Mouse (Mus musculus): ENCODE measurements around the gene Chst3.
"Not testable (repeated sequence)": the region's sequence is repeated elsewhere in the genome, so short reads cannot be mapped to it uniquely, and the experiment has no call there.

Gene Chst3

DNA sequence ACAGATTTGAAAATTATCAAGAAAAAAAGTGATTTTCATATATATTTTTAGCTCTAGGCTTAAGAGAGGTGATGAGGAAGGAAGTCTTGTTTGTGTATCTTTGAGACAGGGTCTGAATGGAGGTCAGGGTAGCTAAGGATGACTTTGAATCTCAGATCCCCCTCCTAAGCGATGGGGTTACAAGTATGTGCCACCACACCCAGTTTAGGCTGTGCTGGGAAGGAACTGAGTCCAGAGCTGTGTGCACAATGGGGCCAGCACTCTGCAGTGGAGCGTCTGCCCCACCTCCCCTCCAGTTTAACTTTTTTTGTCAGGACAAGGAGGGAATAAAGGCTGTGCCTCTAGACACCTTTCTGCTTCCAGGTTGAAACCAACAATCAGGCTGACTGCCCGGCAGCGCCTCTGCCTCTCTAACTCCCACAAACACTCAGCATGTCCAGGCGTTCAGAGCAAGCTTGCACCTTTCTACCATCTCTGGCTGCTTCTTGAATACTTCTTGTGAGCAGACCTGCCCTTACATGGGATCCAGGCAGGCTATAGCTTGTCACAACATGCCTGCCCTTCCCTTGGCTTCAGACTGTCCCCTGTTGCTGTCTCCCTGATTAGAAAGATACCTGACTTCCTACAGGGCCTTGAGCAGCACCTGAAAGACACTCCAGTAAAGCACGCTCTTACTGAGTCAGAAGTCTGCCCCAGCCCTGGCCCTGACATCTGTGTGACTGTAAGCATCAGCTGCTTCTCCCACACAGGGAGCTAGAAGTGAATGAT is 11.4 kb upstream of the Chst3 start:
- no peak for DNase-seq (ENCODE audit: low spot score in 2 of 2)

GRCm38 (mm10) chr10:60229113-60229512 is 10.1 kb upstream of the Chst3 start:
- no peak for DNase-seq (ENCODE audit: low spot score in 2 of 2)

GRCm38 (mm10) chr10:60227666-60228065 is 8.6 kb upstream of the Chst3 start:
- no peak for DNase-seq (ENCODE audit: low spot score in 2 of 2)

DNA sequence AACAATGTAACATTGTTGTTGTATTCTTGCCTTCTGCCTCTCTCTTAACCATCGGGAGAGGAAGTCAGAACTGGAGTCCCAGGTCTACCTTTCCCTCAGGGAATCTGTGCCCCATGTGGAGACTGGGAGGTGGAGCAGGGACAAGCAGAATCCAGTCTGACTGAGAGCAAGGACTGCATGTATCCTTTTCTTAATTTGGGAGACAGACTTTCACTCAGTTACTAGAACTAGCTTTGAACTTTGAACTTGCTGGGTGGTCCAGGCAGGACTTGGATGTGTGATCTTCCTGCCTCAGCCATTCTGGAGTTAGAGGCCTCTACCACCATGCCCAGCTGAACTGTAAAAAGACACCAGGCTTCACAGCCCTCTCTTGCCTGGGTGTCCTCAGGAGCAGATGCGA is 5.5 kb upstream of the Chst3 start:
- no peak for DNase-seq (ENCODE audit: low spot score in 2 of 2)

- not testable (repeated sequence) for DNase-seq (ENCODE audit: low spot score in 2 of 2)
Measured at GRCm38 (mm10) chr10:60221571-60222259, 2.7 kb upstream of the Chst3 start.

DNA sequence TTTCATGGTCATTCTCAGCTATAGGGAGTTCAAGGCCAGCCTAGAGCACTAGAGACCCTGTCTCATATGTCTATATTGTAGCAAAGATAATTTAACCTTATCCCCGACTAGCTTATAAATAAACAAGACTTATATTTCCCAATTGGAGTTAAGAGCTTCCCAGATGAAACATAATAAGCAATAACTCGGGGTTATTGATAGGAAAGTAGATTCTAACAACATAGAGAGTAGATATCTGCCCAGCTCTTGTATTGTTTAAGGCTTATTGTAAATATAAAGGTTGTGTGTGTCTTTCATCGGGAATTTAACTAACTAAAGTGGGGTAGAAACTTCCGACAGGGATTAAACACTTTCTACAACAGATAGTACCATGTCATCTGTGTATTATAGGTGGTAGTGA is 1.5 kb upstream of the Chst3 start:
- DNase-seq (ENCODE audit: low spot score in 2 of 2), result no peak

- DNase-seq (ENCODE audit: low spot score in 2 of 2), result peak; percentile 24 to 39
Measured at GRCm38 (mm10) chr10:60220042-60220523, 1.0 kb upstream of the Chst3 start.

- DNase-seq (ENCODE audit: low spot score in 2 of 2), result no peak
Measured at GRCm38 (mm10) chr10:60218033-60218590, 948 bp downstream of the Chst3 start.

- DNase-seq (ENCODE audit: low spot score in 2 of 2), result peak in 1 of 2 experiments; percentile 50
Measured at GRCm38 (mm10) chr10:60216331-60217095, 2.5 kb downstream of the Chst3 start.

GRCm38 (mm10) chr10:60215077-60215960 is 3.7 kb downstream of the Chst3 start:
- DNase-seq (ENCODE audit: low spot score in 2 of 2), result no peak

DNA sequence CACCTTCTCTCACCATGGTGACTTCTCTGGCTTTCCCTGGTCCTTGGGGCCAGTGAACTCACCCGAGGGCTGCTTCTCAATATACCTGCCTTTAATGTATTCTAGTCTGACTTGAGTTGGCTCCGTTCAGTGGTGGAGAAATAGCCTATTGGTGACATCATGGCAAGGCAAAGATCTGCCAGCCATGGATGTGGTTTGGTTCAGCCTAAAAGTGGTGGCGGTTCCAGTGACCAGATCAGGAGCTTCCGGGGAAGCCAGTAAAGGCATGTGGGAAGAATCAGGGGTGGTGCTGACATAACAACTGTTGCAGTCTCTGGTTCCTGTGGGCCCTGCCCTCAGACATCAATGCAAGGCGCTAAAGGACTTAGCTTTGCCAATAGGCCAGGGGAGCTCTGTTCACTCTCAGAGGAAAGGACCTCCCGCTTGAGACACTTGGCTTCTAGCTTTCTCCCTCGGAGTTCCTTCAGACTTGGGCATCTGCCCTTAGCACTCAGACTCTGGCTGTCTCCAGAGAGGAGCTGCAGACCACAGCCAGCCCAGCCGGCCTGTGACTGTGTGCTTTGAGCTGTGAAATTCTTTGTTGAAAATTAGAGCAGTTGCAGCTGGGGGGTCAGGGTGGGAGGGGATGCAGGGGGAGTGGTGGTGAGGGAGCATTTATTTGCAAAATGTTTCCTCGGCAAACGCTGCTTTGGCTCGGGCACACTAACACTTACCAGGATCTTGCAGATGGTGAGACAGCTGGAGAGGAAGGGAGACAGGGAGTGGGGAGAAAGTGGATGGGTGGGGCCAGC is 6.3 kb downstream of the Chst3 start:
- DNase-seq (ENCODE audit: low spot score in 2 of 2), result no peak

- DNase-seq (ENCODE audit: low spot score in 2 of 2), result no peak
Measured at GRCm38 (mm10) chr10:60211501-60212005, 7.5 kb downstream of the Chst3 start.

DNA sequence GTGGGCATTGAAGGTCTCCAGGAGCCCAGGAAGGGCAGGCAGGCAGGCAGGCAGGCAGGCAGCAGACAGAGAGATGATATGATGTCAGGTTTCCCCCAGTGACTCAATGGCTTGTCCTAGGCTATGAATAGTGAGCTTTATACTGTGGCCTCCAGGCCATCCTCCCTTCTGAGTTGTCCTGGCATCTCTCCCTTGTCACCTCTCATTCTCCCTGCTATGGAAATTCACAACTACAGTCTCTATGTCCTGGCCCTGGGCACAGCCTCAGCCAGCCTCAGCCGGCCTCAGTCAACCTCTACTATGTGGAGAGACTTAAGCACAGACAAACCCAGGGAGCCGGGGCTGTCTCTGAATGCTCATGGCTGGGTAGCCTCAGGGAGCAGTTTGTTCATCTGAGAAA is 8.6 kb downstream of the Chst3 start:
- DNase-seq (ENCODE audit: low spot score in 2 of 2), result no peak

DNA sequence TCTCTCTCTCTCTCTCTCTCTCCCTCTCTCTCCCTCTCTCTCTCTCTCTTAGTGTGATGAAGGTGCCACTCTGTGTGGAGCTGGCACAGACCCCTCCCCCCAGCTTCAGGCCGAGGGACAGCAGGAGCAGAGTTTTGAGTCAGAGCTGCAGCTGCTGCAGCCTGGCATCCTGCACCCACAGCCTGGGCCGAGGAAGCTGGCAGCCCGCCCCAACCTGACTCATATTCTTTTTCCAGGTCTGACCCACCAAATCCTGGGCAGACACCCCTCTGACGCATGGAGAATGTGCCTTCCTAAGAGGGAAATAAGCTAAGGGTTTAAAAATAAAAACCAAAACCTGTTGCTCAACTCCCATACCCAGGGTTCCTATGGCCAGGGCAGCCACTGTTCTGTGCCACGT is 9.8 kb downstream of the Chst3 start:
- no peak for DNase-seq (ENCODE audit: low spot score in 2 of 2)

DNA sequence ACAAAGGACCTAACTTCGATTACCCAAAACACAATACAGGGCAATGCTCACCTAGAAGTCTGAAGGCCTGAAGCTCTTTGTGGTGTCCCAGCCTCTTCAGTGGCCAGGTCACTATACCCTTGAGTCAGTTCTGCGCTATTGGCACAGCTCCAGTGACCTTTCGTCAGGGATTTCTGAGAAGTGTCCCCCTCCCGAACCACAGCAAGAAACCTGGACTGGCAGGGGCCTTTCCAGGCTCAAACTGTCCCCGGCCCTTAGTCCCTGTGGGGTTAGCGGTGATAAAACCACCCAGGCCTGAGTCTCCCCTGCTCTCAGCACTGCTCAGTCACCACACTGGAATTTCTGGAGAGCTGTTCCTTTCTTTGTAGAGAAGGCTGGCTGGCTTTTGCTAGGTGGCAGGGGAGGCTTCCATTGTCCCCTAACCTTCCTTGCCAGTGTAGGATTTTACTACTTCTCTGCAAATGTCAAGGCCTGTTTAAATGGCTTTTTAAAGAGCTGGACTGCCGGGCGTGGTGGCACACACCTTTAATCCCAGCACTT is 11.8 kb downstream of the Chst3 start:
- DNase-seq (ENCODE audit: low spot score in 2 of 2), result no peak

- DNase-seq (ENCODE audit: low spot score in 2 of 2), result peak in 1 of 2 experiments; percentile 57
Measured at GRCm38 (mm10) chr10:60205601-60206241, 13.3 kb downstream of the Chst3 start.

DNA sequence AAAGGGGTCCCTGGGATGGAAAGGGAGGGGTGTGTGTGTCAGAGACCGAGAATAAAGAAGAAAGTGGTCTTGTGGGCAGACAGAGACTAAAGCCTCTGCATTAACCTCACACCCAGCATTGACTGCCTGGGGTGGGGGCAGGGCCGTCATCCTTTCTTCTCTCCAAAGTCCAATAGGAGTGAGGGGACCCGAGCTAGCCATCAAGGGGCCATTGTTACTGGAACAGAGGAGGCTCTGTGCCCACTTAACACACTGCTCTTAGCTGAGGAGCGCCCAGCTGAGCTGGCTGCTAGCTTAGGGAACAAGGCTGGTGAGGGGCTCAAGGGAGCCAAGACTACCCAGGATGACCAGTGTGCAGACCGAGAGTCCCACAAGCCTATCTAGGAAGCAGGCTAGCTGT is 16.3 kb downstream of the Chst3 start:
- no peak for DNase-seq (ENCODE audit: low spot score in 2 of 2)

DNA sequence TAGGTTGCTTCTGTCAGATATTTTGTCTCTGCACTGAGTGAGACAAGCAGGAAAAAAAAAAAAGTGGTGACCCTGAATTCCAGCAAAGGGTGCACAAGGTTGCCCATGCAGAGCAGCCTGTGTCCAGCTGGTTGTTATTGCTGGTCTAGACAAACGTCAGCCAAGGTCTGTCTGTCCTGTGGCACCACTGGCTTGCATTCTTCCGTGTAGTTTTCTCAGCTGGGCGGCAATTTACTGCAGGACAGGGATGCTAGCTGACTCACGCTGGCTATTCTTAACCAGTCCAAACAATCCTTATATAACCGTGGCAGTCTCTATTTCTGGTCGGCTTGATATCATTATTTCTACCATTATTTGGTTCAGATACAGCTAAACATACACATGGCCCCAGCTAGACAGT is 18.1 kb downstream of the Chst3 start:
- DNase-seq (ENCODE audit: low spot score in 2 of 2), result no peak

DNA sequence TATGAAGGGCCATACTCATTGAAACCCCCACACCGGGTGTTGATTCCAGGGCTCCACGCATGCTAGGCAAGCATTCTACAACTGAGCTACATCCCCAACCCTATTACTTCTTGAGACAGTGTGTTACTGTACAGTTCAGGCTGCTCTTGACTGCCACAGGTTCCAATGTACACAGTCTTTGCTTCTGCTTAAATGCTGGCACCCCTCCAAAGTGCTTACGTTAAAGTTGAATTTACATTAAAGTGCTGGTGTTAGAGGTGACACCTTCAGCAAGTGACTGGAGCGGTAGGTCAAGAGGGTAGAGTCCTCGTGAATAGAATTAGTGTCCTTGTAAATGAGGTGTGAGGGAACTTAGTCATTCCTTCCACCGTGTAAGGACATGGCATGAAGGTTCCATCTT is 19.7 kb downstream of the Chst3 start:
- no peak for DNase-seq (ENCODE audit: low spot score in 2 of 2)

Data from spleen, postnatal 10 days (tissue).